Mouse (Mus musculus): ENCODE measurements around the gene Acot13.
"Not testable (repeated sequence)": the region's sequence is repeated elsewhere in the genome, so short reads cannot be mapped to it uniquely, and the experiment has no call there.

Gene Acot13

GRCm38 (mm10) chr13:24786014-24786490, 45.3 kb downstream of the Acot13 start:
- DNase-seq (ENCODE audit: low read depth) = no peak

GRCm38 (mm10) chr13:24781916-24782315, 49.4 kb downstream of the Acot13 start:
- DNase-seq (ENCODE audit: low read depth) = peak; percentile 62

- DNase-seq (ENCODE audit: low read depth) = no peak
Observed at GRCm38 (mm10) chr13:24778706-24779380, 52.5 kb downstream of the Acot13 start.

- DNase-seq (ENCODE audit: low read depth) = no peak
Observed at GRCm38 (mm10) chr13:24778026-24778425, 53.3 kb downstream of the Acot13 start.

GRCm38 (mm10) chr13:24776146-24776844, 55.0 kb downstream of the Acot13 start:
- peak; percentile 77 for DNase-seq (ENCODE audit: low read depth)

GRCm38 (mm10) chr13:24771482-24771881, 59.9 kb downstream of the Acot13 start:
- not testable (repeated sequence) for DNase-seq (ENCODE audit: low read depth)
